Mouse (Mus musculus): ENCODE measurements around the gene Magi3. TPM values are rescaled to one million over a fixed set of nuclear protein-coding genes. Genes with fewer than 3 reads are reported as not detected.

The Magi3 gene
- total RNA-seq (2021) = 10 to 100 TPM; 52.1 to 52.2 TPM
- long read RNA-seq, experiment 1, full-length matches to known transcripts = 34 of 52 reads
- long read RNA-seq, experiment 1, partial matches to known transcripts = 11 of 52 reads
- long read RNA-seq, experiment 1, other reads (novel, unspliced or antisense) = 7 of 52 reads
- long read RNA-seq, experiment 2, full-length matches to known transcripts = 22 of 36 reads
- long read RNA-seq, experiment 2, partial matches to known transcripts = 8 of 36 reads
- long read RNA-seq, experiment 2, other reads (novel, unspliced or antisense) = 6 of 36 reads

DNA sequence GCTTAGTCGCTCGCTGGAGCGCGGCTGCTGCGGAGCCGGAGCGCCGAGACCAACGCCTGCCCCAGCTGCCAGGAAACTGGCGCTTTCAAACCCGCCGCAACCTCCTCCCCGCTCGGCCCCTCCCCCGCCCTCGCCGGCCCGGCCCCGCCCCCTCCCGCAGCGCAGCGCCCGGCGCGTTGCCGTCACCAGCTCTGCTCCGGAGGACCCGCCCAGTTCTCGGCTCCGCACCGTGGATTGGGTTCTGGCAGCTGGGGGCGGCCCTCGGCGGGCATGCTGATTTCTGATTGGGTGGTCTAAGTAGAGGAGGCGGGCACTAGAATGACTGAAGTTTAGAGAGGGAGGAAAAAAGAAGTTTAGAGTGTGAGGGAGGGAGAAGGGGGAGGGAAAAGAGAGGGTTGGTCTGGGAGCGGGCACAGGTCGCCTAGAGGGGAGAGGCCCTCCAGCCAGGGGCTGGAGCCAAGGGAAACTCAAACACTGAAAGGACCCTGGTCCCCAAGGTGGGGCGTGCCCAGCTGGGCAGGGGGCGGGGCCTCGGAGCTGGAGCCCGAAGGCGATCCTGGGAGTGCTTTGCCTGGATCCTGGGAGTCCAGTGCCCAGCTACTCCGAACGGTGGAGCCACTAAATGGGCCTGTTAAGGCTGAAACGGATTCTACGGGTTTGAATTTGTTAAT lies at the start of gene Magi3:
Gene Magi3, minus strand, starts transcription at position 80 of the 671 bp plus-strand sequence.
- intact Hi-C loops (cut with DNase I) = loop anchor here (5.0 kb wide), 2 partner anchors 97 to 222 kb away; no protein-coding TSS in a partner anchor
- TF ChIP-seq CTCF (IDR thresholded peaks at IDR 0.05) = peak; percentile 20
- Histone ChIP-seq H3K27ac (peak within 1 kb of the TSS; percentile 81), H3K4me3 (peak within 1 kb of the TSS; percentile 91)
- DNase-seq (ENCODE audit: extremely low spot score in 1 of 2, low spot score in 2 of 2) = peak; percentile 94 to 98

GRCm38 (mm10) chr3:104264530-104265145 lies 44.5 kb upstream of the Magi3 start:
- Histone ChIP-seq H3K4me3 (no peak overlapping the region), H3K27ac (no peak overlapping the region)
- intact Hi-C loops (cut with DNase I) = no loop called here
- DNase-seq (ENCODE audit: extremely low spot score in 1 of 2, low spot score in 2 of 2) = peak; percentile 31 to 50
- TF ChIP-seq CTCF (IDR thresholded peaks at IDR 0.05) = no peak

DNA sequence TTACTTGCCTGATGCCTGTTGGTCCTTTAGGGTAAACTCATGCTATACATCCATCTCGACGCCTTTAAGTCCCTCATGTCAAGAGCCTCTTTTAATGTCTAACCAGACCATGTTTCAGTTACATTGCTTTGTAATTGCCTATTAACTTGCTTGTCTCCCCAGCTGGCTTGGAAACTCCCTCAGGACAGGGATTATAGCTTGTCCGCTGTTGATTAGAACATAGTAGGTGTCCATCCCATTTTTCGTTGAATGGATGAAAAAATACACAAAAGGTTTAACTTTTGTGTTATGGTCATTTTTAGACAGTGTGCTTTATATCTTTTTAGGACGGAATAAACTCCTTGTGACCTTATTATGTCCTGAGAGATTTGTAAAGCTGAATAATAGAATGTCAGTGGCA lies 40.0 kb upstream of the Magi3 start:
- no peak for TF ChIP-seq CTCF (IDR thresholded peaks at IDR 0.05)
- H3K4me3 ChIP-seq = no peak overlapping the region
- intact Hi-C loops (cut with DNase I) = no loop called here
- no peak for DNase-seq (ENCODE audit: extremely low spot score in 1 of 2, low spot score in 2 of 2)
- no peak overlapping the region for H3K27ac ChIP-seq

DNA sequence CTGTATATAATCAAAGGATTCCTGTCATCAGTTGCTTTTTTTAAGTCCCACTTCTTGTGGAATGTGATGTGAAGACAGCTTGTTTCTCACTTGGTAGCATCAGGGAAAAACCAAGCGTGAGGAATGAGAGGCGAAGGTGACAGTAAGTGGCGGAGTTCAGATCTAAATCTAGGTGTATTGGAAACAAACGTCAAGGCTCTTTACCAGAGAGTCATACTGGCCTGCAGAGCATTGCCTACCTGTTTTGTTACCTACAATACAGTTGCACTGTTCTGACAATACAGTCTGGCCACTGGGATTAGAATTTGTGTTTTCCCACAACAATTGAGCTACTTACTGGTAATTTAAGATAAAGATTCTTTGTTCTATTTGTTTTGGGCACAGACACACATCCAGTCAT lies 39.0 kb upstream of the Magi3 start:
- intact Hi-C loops (cut with DNase I) = no loop called here
- TF ChIP-seq CTCF (IDR thresholded peaks at IDR 0.05) = no peak
- no peak for DNase-seq (ENCODE audit: extremely low spot score in 1 of 2, low spot score in 2 of 2)
- Histone ChIP-seq H3K4me3 (no peak overlapping the region), H3K27ac (no peak overlapping the region)

- H3K27ac ChIP-seq = no peak overlapping the region
- no peak overlapping the region for H3K4me3 ChIP-seq
- no peak for TF ChIP-seq CTCF (IDR thresholded peaks at IDR 0.05)
- intact Hi-C loops (cut with DNase I) = no loop called here
- no peak for DNase-seq (ENCODE audit: extremely low spot score in 1 of 2, low spot score in 2 of 2)
These were observed 36.9 kb upstream of the Magi3 start for GRCm38 (mm10) chr3:104257041-104257440.

DNA sequence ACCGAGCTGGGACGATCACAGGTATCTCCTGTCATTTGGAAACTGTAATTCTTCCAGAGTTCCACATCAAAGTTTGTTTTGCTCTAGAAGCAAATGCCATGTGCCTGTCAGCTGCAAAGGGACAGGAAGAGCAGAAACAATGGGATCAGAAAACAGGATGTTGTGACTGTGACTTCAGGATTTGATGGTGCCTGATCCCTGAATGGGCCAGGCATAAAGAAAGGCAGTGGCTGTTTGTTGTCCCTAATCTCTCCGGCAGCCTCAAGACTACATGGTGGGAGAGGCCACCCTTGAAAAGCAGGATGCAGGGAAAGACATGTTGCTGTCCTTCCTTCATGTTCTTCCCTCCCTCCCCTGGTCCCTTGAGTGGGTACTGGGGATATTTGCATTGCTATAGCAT lies 33.6 kb upstream of the Magi3 start:
- intact Hi-C loops (cut with DNase I) = no loop called here
- TF ChIP-seq CTCF (IDR thresholded peaks at IDR 0.05) = no peak
- DNase-seq (ENCODE audit: extremely low spot score in 1 of 2, low spot score in 2 of 2) = no peak
- Histone ChIP-seq H3K4me3 (no peak overlapping the region), H3K27ac (no peak overlapping the region)

DNA sequence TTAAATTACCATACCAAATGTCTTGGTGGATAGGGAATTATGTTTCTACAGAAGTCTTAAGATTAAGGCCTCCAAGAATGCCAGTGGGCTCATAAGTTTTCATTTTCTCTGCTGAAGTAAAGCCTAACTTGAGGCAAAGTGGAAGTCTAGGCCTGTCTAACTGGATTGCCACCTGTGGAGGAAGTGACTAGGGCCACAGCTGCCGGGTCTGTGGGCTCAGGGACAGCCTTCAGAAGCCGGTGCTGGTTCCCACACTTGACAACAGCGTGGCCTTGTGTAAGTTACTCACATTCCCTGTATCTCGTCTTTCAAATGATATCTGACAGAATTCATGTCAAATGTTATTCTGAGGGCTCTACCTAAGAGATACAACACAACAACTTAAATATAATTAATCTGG lies 27.7 kb upstream of the Magi3 start:
- no peak for TF ChIP-seq CTCF (IDR thresholded peaks at IDR 0.05)
- intact Hi-C loops (cut with DNase I) = no loop called here
- Histone ChIP-seq H3K27ac (no peak overlapping the region), H3K4me3 (no peak overlapping the region)
- no peak for DNase-seq (ENCODE audit: extremely low spot score in 1 of 2, low spot score in 2 of 2)

GRCm38 (mm10) chr3:104247057-104247456 lies 26.9 kb upstream of the Magi3 start:
- Histone ChIP-seq H3K4me3 (no peak overlapping the region), H3K27ac (no peak overlapping the region)
- TF ChIP-seq CTCF (IDR thresholded peaks at IDR 0.05) = no peak
- DNase-seq (ENCODE audit: extremely low spot score in 1 of 2, low spot score in 2 of 2) = no peak
- intact Hi-C loops (cut with DNase I) = no loop called here

GRCm38 (mm10) chr3:104244373-104244772 lies 24.2 kb upstream of the Magi3 start:
- intact Hi-C loops (cut with DNase I) = no loop called here
- TF ChIP-seq CTCF (IDR thresholded peaks at IDR 0.05) = no peak
- Histone ChIP-seq H3K27ac (no peak overlapping the region), H3K4me3 (no peak overlapping the region)
- DNase-seq (ENCODE audit: extremely low spot score in 1 of 2, low spot score in 2 of 2) = no peak

GRCm38 (mm10) chr3:104243972-104244371 lies 23.8 kb upstream of the Magi3 start:
- no peak for DNase-seq (ENCODE audit: extremely low spot score in 1 of 2, low spot score in 2 of 2)
- intact Hi-C loops (cut with DNase I) = no loop called here
- TF ChIP-seq CTCF (IDR thresholded peaks at IDR 0.05) = no peak
- Histone ChIP-seq H3K27ac (no peak overlapping the region), H3K4me3 (no peak overlapping the region)

DNA sequence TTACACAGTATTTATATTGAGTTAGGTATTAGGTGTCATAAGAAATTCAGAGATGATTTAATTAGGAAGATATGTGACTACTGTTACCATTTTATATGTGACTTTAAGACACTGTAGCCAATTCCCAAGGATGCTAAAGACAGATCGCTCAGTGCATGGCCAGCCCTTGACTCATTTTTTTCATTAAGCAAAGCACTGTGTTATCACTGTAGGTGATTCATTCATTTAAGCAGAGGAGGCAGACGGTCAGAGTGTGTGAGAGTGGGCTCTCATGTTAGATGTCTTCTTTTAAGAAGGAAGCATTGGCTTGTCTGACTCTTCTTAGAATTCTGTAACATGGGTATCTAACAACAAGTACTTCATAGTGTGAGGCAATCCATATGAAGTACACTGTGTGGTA lies 19.6 kb upstream of the Magi3 start:
- H3K4me3 ChIP-seq = no peak overlapping the region
- intact Hi-C loops (cut with DNase I) = no loop called here
- no peak for TF ChIP-seq CTCF (IDR thresholded peaks at IDR 0.05)
- no peak overlapping the region for H3K27ac ChIP-seq
- DNase-seq (ENCODE audit: extremely low spot score in 1 of 2, low spot score in 2 of 2) = no peak

GRCm38 (mm10) chr3:104239376-104239775 lies 19.2 kb upstream of the Magi3 start:
- no peak for DNase-seq (ENCODE audit: extremely low spot score in 1 of 2, low spot score in 2 of 2)
- Histone ChIP-seq H3K4me3 (no peak overlapping the region), H3K27ac (no peak overlapping the region)
- TF ChIP-seq CTCF (IDR thresholded peaks at IDR 0.05) = no peak
- intact Hi-C loops (cut with DNase I) = no loop called here

All from left cerebral cortex, adult 2 months (tissue).